Mouse (Mus musculus) G1E (cell line): Measurements from ENCODE around the gene Cep295nl. TPM values are rescaled to one million over a fixed set of nuclear protein-coding genes. Genes with fewer than 3 reads are reported as not detected.

Experiments used
- ATAC-seq: 2 replicates; pipeline ENCODE4 v1.8.0; 2016; ENCODE audit warnings: mild to moderate bottlenecking; ENCODE audit not compliant: insufficient number of reproducible peaks, poor library complexity, low FRiP score, severe bottlenecking; ENCODE audit errors: extremely low read depth
- DNase-seq: peaks from one replicate; pipeline ENCODE4 v3.0.0; 2012; ENCODE audit warnings: low spot score
- H3K27me3 ChIP-seq: 2 replicates; pipeline ENCODE4 v1.6.1; 2012; ENCODE audit warnings: mild to moderate bottlenecking, low read length, inconsistent platforms; ENCODE audit not compliant: insufficient read depth
- H3K36me3 ChIP-seq: replicated peaks from 2 replicates; pipeline ENCODE3; 2012; ENCODE audit warnings: mild to moderate bottlenecking, inconsistent platforms
- H3K4me1 ChIP-seq: 2 replicates; pipeline ENCODE4 v1.6.1; 2012; ENCODE audit warnings: low read depth, low read length, inconsistent platforms, mixed read lengths; ENCODE audit not compliant: insufficient read depth
- H3K4me3 ChIP-seq: 2 replicates; pipeline ENCODE4 v1.5.1; 2012; ENCODE audit warnings: low read depth, mild to moderate bottlenecking, inconsistent platforms, low read length, moderate library complexity, mixed read lengths
- H3K9me3 ChIP-seq: replicated peaks from 2 replicates; pipeline ENCODE4 v1.6.1; 2012; ENCODE audit warnings: inconsistent platforms
- CTCF ChIP-seq: IDR thresholded peaks from 2 replicates; pipeline ENCODE4 v1.5.1; 2012; ENCODE audit warnings: low read depth, low read length, inconsistent platforms, mixed read lengths
- GATA1 ChIP-seq: IDR thresholded peaks from 2 replicates; pipeline ENCODE4 v1.6.1; 2012; ENCODE audit warnings: borderline replicate concordance, low read length, inconsistent platforms, mixed read lengths
- GATA2 ChIP-seq: IDR thresholded peaks from 2 replicates; pipeline ENCODE4 v1.6.1; 2012; ENCODE audit warnings: low read depth, low read length, inconsistent platforms, borderline replicate concordance
- POLR2AphosphoS5 ChIP-seq: IDR thresholded peaks from 2 replicates; pipeline ENCODE4 v1.6.1; 2012; ENCODE audit warnings: low read depth, low read length, inconsistent platforms; ENCODE audit not compliant: insufficient replicate concordance
- TAL1 ChIP-seq: conservative IDR thresholded peaks from 2 replicates; pipeline ENCODE4 v1.6.1; 2012; ENCODE audit warnings: low read depth, low read length, inconsistent platforms, mixed read lengths
- polyA plus RNA-seq: library from polyadenylated mRNA; stranded (reverse); fragments of >175 nt; gene quantifications from 2 replicates; pipeline ENCODE4 v1.2.3, GENCODE M21; 2012
- total RNA-seq, 2 experiments: library from RNA; stranded (forward) in 1 of 2; stranded (reverse) in 1 of 2; fragments of 200-1000 nt in 1 of 2; fragments of >200 nt in 1 of 2; fragmentation: Nextera tagmentation in 1 of 2; gene quantifications; 2 replicates each; pipeline ENCODE4 v1.2.3; 2014 to 2017

Cep295nl gene
- total and polyA plus RNA-seq, 3 experiments, result 0.11 TPM; not detected in 2

DNA sequence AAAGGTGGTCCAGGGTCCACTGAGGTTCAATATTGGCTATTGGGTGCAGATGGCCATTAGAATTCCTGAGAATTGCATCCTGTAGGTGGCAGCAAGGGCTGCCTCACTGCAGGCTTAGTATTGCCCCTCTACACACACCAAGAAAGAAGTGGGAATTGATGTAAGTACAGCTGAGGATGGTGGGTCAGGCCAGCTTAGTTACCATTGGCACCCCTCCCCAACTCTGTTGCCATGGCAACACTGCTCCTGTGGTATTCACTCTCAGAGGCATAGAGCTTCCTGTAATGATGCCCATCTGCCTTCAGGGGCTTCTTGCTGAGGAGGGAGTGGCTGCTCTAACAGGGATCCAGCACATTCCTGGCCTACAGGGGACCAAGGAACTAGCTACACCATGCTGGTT, 32.7 kb upstream of the Cep295nl start:
- peaks cover 6% of the 10 kb centered on the region; the same call in 1 of the 2 replicates for H3K27me3 ChIP-seq
- no peak for ATAC-seq

DNA sequence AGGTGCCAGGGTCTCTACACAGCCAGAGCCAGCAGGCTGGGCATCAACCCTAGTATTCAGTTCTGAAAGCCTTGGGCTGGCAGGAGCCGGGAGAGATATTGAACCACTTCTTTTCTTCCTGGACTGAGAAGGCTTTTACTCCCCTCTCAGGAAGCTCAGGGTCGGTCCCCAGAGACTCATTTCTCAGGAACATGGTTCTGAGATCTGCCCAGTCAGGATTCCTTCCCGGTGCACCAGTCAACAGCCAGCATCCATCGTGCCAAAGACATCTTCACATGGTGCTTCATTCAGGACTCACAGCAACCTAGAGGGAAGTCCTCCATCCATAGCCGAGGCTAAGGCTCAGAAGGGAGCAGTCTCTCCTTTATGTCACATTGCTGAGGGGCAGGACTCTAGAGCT, 32.2 kb upstream of the Cep295nl start:
- no peak for TF ChIP-seq POLR2AphosphoS5
- TF ChIP-seq GATA1, result no peak
- no peak for TF ChIP-seq CTCF
- TF ChIP-seq GATA2, result no peak
- TF ChIP-seq TAL1, result no peak
- no peak for ATAC-seq
- H3K27me3 ChIP-seq, result peaks cover 6% of the 10 kb centered on the region; the same call in 1 of the 2 replicates
- no peaks in the 10 kb centered on the region for H3K4me1 ChIP-seq
- H3K36me3 ChIP-seq, result no peaks in the 10 kb centered on the region
- no peaks in the 10 kb centered on the region for H3K9me3 ChIP-seq
- DNase-seq, result no peak
- no peak overlapping the region for H3K4me3 ChIP-seq

More for the DNA sequence above, 32.7 kb upstream of the Cep295nl start:
- Histone ChIP-seq H3K4me3 (no peak overlapping the region), H3K4me1 (no peaks in the 10 kb centered on the region), H3K36me3 (no peaks in the 10 kb centered on the region), H3K9me3 (no peaks in the 10 kb centered on the region)
- TF ChIP-seq GATA2 (no peak), POLR2AphosphoS5 (no peak), TAL1 (no peak), CTCF (no peak), GATA1 (no peak)
- DNase-seq, result no peak

DNA sequence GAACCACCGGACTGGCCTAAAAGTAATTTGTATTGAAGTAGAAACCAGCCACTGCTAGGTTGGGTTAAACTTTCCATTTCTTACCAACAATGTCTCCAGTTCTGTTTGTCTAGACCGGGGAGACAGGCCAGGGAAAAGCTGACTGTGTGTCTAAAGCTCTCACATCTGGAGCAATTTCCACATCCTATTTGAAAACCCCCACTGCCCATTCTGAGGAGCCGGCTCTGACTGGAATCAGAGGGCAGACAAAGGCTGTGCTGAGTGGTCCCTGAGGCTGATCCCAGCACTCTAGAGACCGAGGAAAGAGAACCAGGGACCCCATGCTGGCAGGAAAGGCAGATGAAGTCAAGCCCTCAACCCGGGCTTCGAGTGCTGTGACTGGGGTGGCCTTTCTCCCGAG, 30.3 kb upstream of the Cep295nl start:
- no peaks in the 10 kb centered on the region for H3K9me3 ChIP-seq
- H3K27me3 ChIP-seq, result peaks cover 8% of the 10 kb centered on the region
- TF ChIP-seq POLR2AphosphoS5, result no peak
- no peak for TF ChIP-seq GATA1
- no peak for TF ChIP-seq TAL1
- no peak for TF ChIP-seq GATA2
- no peak for TF ChIP-seq CTCF
- no peak overlapping the region for H3K4me3 ChIP-seq
- no peak for ATAC-seq
- no peaks in the 10 kb centered on the region for H3K4me1 ChIP-seq
- no peak for DNase-seq
- H3K36me3 ChIP-seq, result no peaks in the 10 kb centered on the region

DNA sequence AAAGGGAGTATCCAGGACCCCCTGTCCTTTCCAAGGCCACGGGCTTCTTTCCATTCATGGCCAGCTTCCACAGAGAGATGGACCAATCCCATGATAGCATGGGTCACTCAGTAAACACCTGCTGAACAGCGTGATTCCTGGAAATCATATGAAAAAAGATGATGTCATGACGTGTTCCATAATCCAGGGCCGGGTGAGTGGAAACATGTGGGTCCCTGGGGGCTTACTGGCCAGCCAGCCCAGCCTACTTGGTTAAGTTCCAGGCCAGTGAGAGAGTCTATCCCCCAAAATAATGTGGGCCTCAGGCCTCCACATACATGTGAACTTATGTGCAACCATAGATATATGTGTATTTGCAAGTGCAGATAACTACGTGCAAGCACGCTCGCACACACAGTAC, 29.6 kb upstream of the Cep295nl start:
- ATAC-seq (no peak), DNase-seq (no peak)
- H3K4me3 ChIP-seq, result no peak overlapping the region
- H3K9me3 ChIP-seq, result no peaks in the 10 kb centered on the region
- TF ChIP-seq GATA2, result no peak
- TF ChIP-seq GATA1, result no peak
- no peak for TF ChIP-seq POLR2AphosphoS5
- TF ChIP-seq CTCF, result no peak
- TF ChIP-seq TAL1, result no peak
- H3K4me1 ChIP-seq, result no peaks in the 10 kb centered on the region
- peaks cover 8% of the 10 kb centered on the region for H3K27me3 ChIP-seq
- no peaks in the 10 kb centered on the region for H3K36me3 ChIP-seq

DNA sequence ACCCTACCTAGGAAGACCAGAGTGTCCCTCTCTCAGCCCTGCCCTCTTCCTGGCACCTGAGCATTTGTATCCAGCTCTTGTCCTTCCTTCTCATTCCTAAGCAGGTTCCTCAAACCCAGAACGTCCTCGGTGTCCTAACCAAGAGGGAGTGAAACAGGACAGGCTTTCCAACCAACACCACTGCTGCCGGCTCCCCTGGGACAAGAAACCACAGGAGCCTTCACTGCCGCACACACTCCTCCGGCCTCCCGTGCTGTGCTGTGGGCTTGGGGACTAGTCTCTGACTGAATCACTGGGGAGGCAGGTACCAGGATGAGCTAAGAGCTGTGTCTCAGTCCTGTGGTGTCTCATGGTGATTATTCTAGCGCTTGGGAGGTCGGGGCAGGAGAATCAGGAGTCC, 27.4 kb upstream of the Cep295nl start:
- DNase-seq, result no peak
- no peak for ATAC-seq
- H3K4me3 ChIP-seq, result no peak overlapping the region
- H3K36me3 ChIP-seq, result no peaks in the 10 kb centered on the region
- peaks cover 8% of the 10 kb centered on the region for H3K27me3 ChIP-seq
- TF ChIP-seq TAL1 (no peak), GATA2 (no peak), CTCF (no peak), GATA1 (no peak), POLR2AphosphoS5 (no peak)
- H3K9me3 ChIP-seq, result no peaks in the 10 kb centered on the region
- no peaks in the 10 kb centered on the region for H3K4me1 ChIP-seq

DNA sequence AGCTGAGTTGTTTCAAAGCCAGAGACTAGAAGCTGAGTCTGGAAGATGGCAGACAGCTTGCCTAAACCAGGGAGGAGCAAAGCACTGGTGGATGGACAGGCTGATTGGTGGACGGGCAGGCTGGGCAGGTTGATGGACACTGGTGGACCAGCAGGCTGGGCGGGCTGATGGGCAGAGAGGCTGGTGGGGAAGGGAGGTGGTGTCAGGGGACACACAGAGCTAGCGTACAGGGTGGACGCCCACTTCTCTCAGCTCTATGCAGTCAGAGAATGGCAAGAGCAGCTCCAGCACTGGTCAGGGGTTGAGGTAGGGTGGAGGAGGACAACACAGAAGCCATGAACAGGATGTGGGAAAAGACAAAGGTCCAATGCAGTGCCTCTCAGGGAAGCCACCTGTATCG, 27.0 kb upstream of the Cep295nl start:
- Histone ChIP-seq H3K36me3 (no peaks in the 10 kb centered on the region), H3K4me1 (no peaks in the 10 kb centered on the region), H3K4me3 (no peak overlapping the region), H3K9me3 (no peaks in the 10 kb centered on the region), H3K27me3 (peaks cover 8% of the 10 kb centered on the region)
- no peak for TF ChIP-seq GATA2
- TF ChIP-seq TAL1, result no peak
- TF ChIP-seq CTCF, result no peak
- TF ChIP-seq GATA1, result no peak
- no peak for TF ChIP-seq POLR2AphosphoS5
- no peak for DNase-seq
- no peak for ATAC-seq

DNA sequence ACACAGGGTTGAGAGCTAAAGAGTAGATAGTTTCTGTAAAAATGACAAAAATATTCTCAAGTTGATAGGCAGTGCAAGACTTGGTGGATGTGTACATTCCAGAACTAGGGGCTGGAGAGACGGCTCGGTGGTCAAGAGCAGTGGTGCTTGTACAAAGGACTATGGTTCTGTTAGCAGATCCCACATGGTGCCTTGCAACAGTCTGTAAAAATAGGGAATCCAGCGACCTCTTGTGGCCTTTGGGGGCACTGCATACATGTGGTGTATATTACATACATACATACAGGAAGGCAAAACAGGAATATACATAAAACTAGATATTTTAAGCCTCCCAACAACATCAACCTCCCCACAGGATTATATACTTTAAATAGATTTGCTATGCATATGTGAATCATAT, 26.0 kb upstream of the Cep295nl start:
- no peak for DNase-seq

More for the DNA sequence above, 26.0 kb upstream of the Cep295nl start:
- Histone ChIP-seq H3K36me3 (no peaks in the 10 kb centered on the region), H3K4me1 (no peaks in the 10 kb centered on the region), H3K4me3 (no peak overlapping the region), H3K9me3 (no peaks in the 10 kb centered on the region), H3K27me3 (peaks cover 8% of the 10 kb centered on the region)
- TF ChIP-seq POLR2AphosphoS5 (no peak), CTCF (0 out of 2 replicates have a peak, but pooled peaks have one; percentile 29), GATA2 (no peak), GATA1 (no peak), TAL1 (no peak)
- ATAC-seq, result no peak
